Mouse (Mus musculus) ES-Bruce4 (cell line): Measurements from ENCODE around the gene Lrrc47.

Source experiments
- CTCF ChIP-seq: IDR thresholded peaks from one replicate; pipeline ENCODE4 v1.8.1; 2011; ENCODE audit warnings: low read depth, low read length
- EP300 ChIP-seq: IDR thresholded peaks from 2 replicates; pipeline ENCODE4 v1.6.1; 2011; ENCODE audit warnings: low read depth, low read length; ENCODE audit not compliant: insufficient read depth

- TF ChIP-seq EP300 (no peak), CTCF (no peak)
Observed at GRCm38 (mm10) chr4:154022844-154023243, 11.3 kb downstream of the Lrrc47 start.
